ENCODE assay signal across 20 mouse cellular contexts in genomic region chr1:162914932-162915556, GRCm38 (mm10). TPM values are rescaled to one million over a fixed set of nuclear protein-coding genes. Genes with fewer than 3 reads are reported as not detected.
"Had no signal": no experiment of that assay in that cellular context is flagged by ENCODE, and none has a peak within 500 bp of the region (broad histone marks: within the 10 kb centered on the region; RNA-seq: fewer than 3 reads in every experiment).

No protein-coding gene starts in this region.

- DNase-seq: liver, postnatal 0 days; lung, adult 2 months; lung, postnatal 14 days; right cerebral cortex, postnatal 14 days; thymus, adult 2 months; thymus, postnatal 25 days; thymus, postnatal 4 days had no signal

- H3K27me3 ChIP-seq: liver, embryonic 15.5 days; megakaryocyte, embryonic 14.5 days; midbrain, embryonic 13.5 days; midbrain, embryonic 15.5 days; neural tube, embryonic 12.5 days; stomach, embryonic 15.5 days had no signal

- H3K4me2 ChIP-seq: liver, embryonic 15.5 days; midbrain, embryonic 11.5 days; midbrain, embryonic 13.5 days; midbrain, embryonic 15.5 days; neural tube, embryonic 12.5 days; stomach, embryonic 15.5 days had no signal

- H3K4me1 ChIP-seq: liver, embryonic 15.5 days; megakaryocyte, embryonic 14.5 days; midbrain, embryonic 13.5 days; midbrain, embryonic 15.5 days; neural tube, embryonic 12.5 days; stomach, embryonic 15.5 days had no signal

- H3K9me3 ChIP-seq: liver, embryonic 15.5 days; megakaryocyte, embryonic 14.5 days; midbrain, embryonic 13.5 days; midbrain, embryonic 15.5 days; neural tube, embryonic 12.5 days; stomach, embryonic 15.5 days had no signal

- H3K36me3 ChIP-seq: liver, embryonic 15.5 days; midbrain, embryonic 13.5 days; midbrain, embryonic 15.5 days; neural tube, embryonic 12.5 days; stomach, embryonic 15.5 days had no signal

- H3K4me3 ChIP-seq: liver, embryonic 15.5 days; megakaryocyte, embryonic 14.5 days; midbrain, embryonic 13.5 days; midbrain, embryonic 15.5 days; neural tube, embryonic 12.5 days; stomach, embryonic 15.5 days had no signal

- H3K9ac ChIP-seq: liver, embryonic 15.5 days; liver, postnatal 0 days; midbrain, embryonic 13.5 days; midbrain, embryonic 15.5 days; neural tube, embryonic 12.5 days; stomach, embryonic 15.5 days had no signal

- ATAC-seq: liver, postnatal 0 days; lung, postnatal 0 days; midbrain, embryonic 13.5 days; midbrain, embryonic 15.5 days had no signal

- H3K27ac ChIP-seq: liver, embryonic 15.5 days; macrophage; midbrain, embryonic 13.5 days; midbrain, embryonic 15.5 days; neural tube, embryonic 12.5 days; stomach, embryonic 15.5 days; stomach, postnatal 0 days had no signal

RNA-seq across cellular contexts. Expression of gene Fmo2, which starts 16.5 kb away (rescaled TPM):
- polyA plus RNA-seq: macrophage; midbrain, embryonic 11.5 days; midbrain, embryonic 13.5 days; midbrain, embryonic 15.5 days; neural tube, embryonic 14.5 days had no signal

RNA-seq across cellular contexts. Expression of gene Fmo6, which starts 22.3 kb away (rescaled TPM):
- polyA plus RNA-seq: liver, embryonic 15.5 days; liver, postnatal 0 days; macrophage; midbrain, embryonic 11.5 days; midbrain, embryonic 13.5 days; midbrain, embryonic 15.5 days; midbrain, postnatal 0 days; neural tube, embryonic 12.5 days; neural tube, embryonic 14.5 days; spleen, adult 2 months had no signal

RNA-seq across cellular contexts. Expression of gene Fmo1, which starts 48.6 kb away (rescaled TPM):
- polyA plus RNA-seq: macrophage had no signal
